Mouse (Mus musculus): ENCODE results near the gene Tff3. TPM values are rescaled to one million over a fixed set of nuclear protein-coding genes. Genes with fewer than 3 reads are reported as not detected.

The Tff3 gene
- polyA plus RNA-seq, 1 experiment from 2014 or later = 3.5 TPM

GRCm38 (mm10) chr17:31117946-31118345, 11.5 kb downstream of the Tff3 start:
- no peak for ATAC-seq (ENCODE audit: low FRiP score)
- H3K27me3 ChIP-seq = no peaks in the 10 kb centered on the region
- no peak overlapping the region for H3K9ac ChIP-seq
- H3K27ac ChIP-seq = no peak overlapping the region
- H3K4me1 ChIP-seq (replicated peaks) = peaks cover 10% of the 10 kb centered on the region
- no peak overlapping the region for H3K4me3 ChIP-seq
- H3K36me3 ChIP-seq = peaks cover 31% of the 10 kb centered on the region
- WGBS = 91% methylated on average over 5 of the region's 5 CpGs
- no peaks in the 10 kb centered on the region for H3K9me3 ChIP-seq
- H3K4me2 ChIP-seq = no peak overlapping the region

GRCm38 (mm10) chr17:31116063-31116462, 13.4 kb downstream of the Tff3 start:
- Histone ChIP-seq H3K27me3 (no peaks in the 10 kb centered on the region), H3K4me1 (replicated peaks) (peaks cover 13% of the 10 kb centered on the region), H3K9me3 (no peaks in the 10 kb centered on the region), H3K36me3 (peaks cover 49% of the 10 kb centered on the region), H3K4me2 (no peak overlapping the region), H3K27ac (no peak overlapping the region), H3K4me3 (no peak overlapping the region), H3K9ac (no peak overlapping the region)
- ATAC-seq (ENCODE audit: low FRiP score) = no peak
- 70% methylated on average over 6 of the region's 6 CpGs for WGBS

- H3K9me3 ChIP-seq = no peaks in the 10 kb centered on the region
- H3K27me3 ChIP-seq = no peaks in the 10 kb centered on the region
- peaks cover 77% of the 10 kb centered on the region for H3K36me3 ChIP-seq
- no peak overlapping the region for H3K4me3 ChIP-seq
- no peak for ATAC-seq (ENCODE audit: low FRiP score)
- WGBS = 27% methylated on average over 9 of the region's 9 CpGs
- peaks cover 13% of the 10 kb centered on the region for H3K4me1 ChIP-seq (replicated peaks)
- H3K4me2 ChIP-seq = no peak overlapping the region
- peak overlapping the region; percentile 31; the same call in 1 of the 2 replicates for H3K27ac ChIP-seq
- H3K9ac ChIP-seq = no peak overlapping the region
These were observed 16.1 kb downstream of the Tff3 start for GRCm38 (mm10) chr17:31113191-31113856.

- no peaks in the 10 kb centered on the region for H3K9me3 ChIP-seq
- H3K4me3 ChIP-seq = no peak overlapping the region
- no peak overlapping the region for H3K27ac ChIP-seq
- no peak for ATAC-seq (ENCODE audit: low FRiP score)
- no peak overlapping the region for H3K4me2 ChIP-seq
- H3K9ac ChIP-seq = no peak overlapping the region
- no peaks in the 10 kb centered on the region for H3K27me3 ChIP-seq
- 95% methylated on average over 15 of the region's 15 CpGs for WGBS
- H3K36me3 ChIP-seq = peaks cover 83% of the 10 kb centered on the region
- H3K4me1 ChIP-seq (replicated peaks) = peaks cover 7% of the 10 kb centered on the region
These were observed 21.1 kb downstream of the Tff3 start for GRCm38 (mm10) chr17:31108388-31108787.

- H3K4me2 ChIP-seq = no peak overlapping the region
- no peak for ATAC-seq (ENCODE audit: low FRiP score)
- H3K36me3 ChIP-seq = peaks cover 56% of the 10 kb centered on the region
- no peak overlapping the region for H3K9ac ChIP-seq
- 89% methylated on average over 8 of the region's 8 CpGs for WGBS
- no peak overlapping the region for H3K4me3 ChIP-seq
- no peaks in the 10 kb centered on the region for H3K4me1 ChIP-seq (replicated peaks)
- no peaks in the 10 kb centered on the region for H3K27me3 ChIP-seq
- H3K9me3 ChIP-seq = no peaks in the 10 kb centered on the region
- no peak overlapping the region for H3K27ac ChIP-seq
These were observed 25.6 kb downstream of the Tff3 start for GRCm38 (mm10) chr17:31103823-31104222.

- WGBS = 90% methylated on average over 8 of the region's 8 CpGs
- H3K27me3 ChIP-seq = no peaks in the 10 kb centered on the region
- no peak overlapping the region for H3K27ac ChIP-seq
- no peaks in the 10 kb centered on the region for H3K9me3 ChIP-seq
- H3K4me1 ChIP-seq (replicated peaks) = no peaks in the 10 kb centered on the region
- H3K4me2 ChIP-seq = no peak overlapping the region
- ATAC-seq (ENCODE audit: low FRiP score) = no peak
- H3K9ac ChIP-seq = no peak overlapping the region
- no peak overlapping the region for H3K4me3 ChIP-seq
- peaks cover 51% of the 10 kb centered on the region for H3K36me3 ChIP-seq
These were observed 26.4 kb downstream of the Tff3 start for GRCm38 (mm10) chr17:31103007-31103570.

- Histone ChIP-seq H3K4me2 (no peak overlapping the region), H3K36me3 (peaks cover 49% of the 10 kb centered on the region), H3K4me3 (no peak overlapping the region), H3K9me3 (no peaks in the 10 kb centered on the region), H3K9ac (no peak overlapping the region), H3K4me1 (replicated peaks) (peaks cover 4% of the 10 kb centered on the region; the same call in 1 of the 2 replicates), H3K27ac (no peak overlapping the region), H3K27me3 (no peaks in the 10 kb centered on the region)
- WGBS = 90% methylated on average over 5 of the region's 5 CpGs
- no peak for ATAC-seq (ENCODE audit: low FRiP score)
These were observed 30.7 kb downstream of the Tff3 start for GRCm38 (mm10) chr17:31098788-31099187.

- H3K36me3 ChIP-seq = peaks cover 54% of the 10 kb centered on the region
- H3K4me1 ChIP-seq (replicated peaks) = peaks cover 8% of the 10 kb centered on the region
- no peaks in the 10 kb centered on the region for H3K27me3 ChIP-seq
- H3K4me2 ChIP-seq = no peak overlapping the region
- no peak overlapping the region for H3K4me3 ChIP-seq
- H3K9ac ChIP-seq = no peak overlapping the region
- ATAC-seq (ENCODE audit: low FRiP score) = no peak
- H3K9me3 ChIP-seq = no peaks in the 10 kb centered on the region
- 96% methylated on average over 2 of the region's 2 CpGs for WGBS
- no peak overlapping the region for H3K27ac ChIP-seq
These were observed 32.6 kb downstream of the Tff3 start for GRCm38 (mm10) chr17:31096893-31097292.

GRCm38 (mm10) chr17:31095570-31095969, 33.9 kb downstream of the Tff3 start:
- H3K9ac ChIP-seq = no peak overlapping the region
- peaks cover 54% of the 10 kb centered on the region for H3K36me3 ChIP-seq

GRCm38 (mm10) chr17:31094781-31095180, 34.7 kb downstream of the Tff3 start:
- no peak overlapping the region for H3K9ac ChIP-seq
- peaks cover 27% of the 10 kb centered on the region for H3K4me1 ChIP-seq (replicated peaks)
- no peak overlapping the region for H3K27ac ChIP-seq
- no peaks in the 10 kb centered on the region for H3K9me3 ChIP-seq
- no peak overlapping the region for H3K4me3 ChIP-seq
- no peak overlapping the region for H3K4me2 ChIP-seq
- peaks cover 48% of the 10 kb centered on the region for H3K36me3 ChIP-seq
- H3K27me3 ChIP-seq = no peaks in the 10 kb centered on the region
- ATAC-seq (ENCODE audit: low FRiP score) = no peak
- 49% methylated on average over 5 of the region's 5 CpGs for WGBS

More at GRCm38 (mm10) chr17:31095570-31095969, 33.9 kb downstream of the Tff3 start:
- ATAC-seq (ENCODE audit: low FRiP score) = no peak
- H3K27me3 ChIP-seq = no peaks in the 10 kb centered on the region
- H3K4me3 ChIP-seq = no peak overlapping the region
- 86% methylated on average over 7 of the region's 7 CpGs for WGBS
- H3K9me3 ChIP-seq = no peaks in the 10 kb centered on the region
- no peak overlapping the region for H3K4me2 ChIP-seq
- H3K4me1 ChIP-seq (replicated peaks) = peaks cover 19% of the 10 kb centered on the region
- no peak overlapping the region for H3K27ac ChIP-seq

GRCm38 (mm10) chr17:31091023-31091735, 38.3 kb downstream of the Tff3 start:
- Histone ChIP-seq H3K9me3 (no peaks in the 10 kb centered on the region), H3K27me3 (no peaks in the 10 kb centered on the region), H3K9ac (peak overlapping the region; percentile 49; the same call in 1 of the 2 replicates), H3K4me3 (no peak overlapping the region), H3K4me1 (replicated peaks) (peaks cover 48% of the 10 kb centered on the region), H3K36me3 (peaks cover 23% of the 10 kb centered on the region), H3K27ac (peak overlapping the region; percentile 46), H3K4me2 (0 out of 2 replicates have a peak overlapping the region, but pooled peaks have one; percentile 1)
- no peak for ATAC-seq (ENCODE audit: low FRiP score)
- 45% methylated on average over 13 of the region's 13 CpGs for WGBS

- peaks cover 10% of the 10 kb centered on the region for H3K36me3 ChIP-seq
- H3K4me1 ChIP-seq (replicated peaks) = peaks cover 48% of the 10 kb centered on the region
- H3K27me3 ChIP-seq = no peaks in the 10 kb centered on the region
- H3K9ac ChIP-seq = no peak overlapping the region
- peak overlapping the region; percentile 46 for H3K27ac ChIP-seq
- no peaks in the 10 kb centered on the region for H3K9me3 ChIP-seq
- no peak overlapping the region for H3K4me3 ChIP-seq
- WGBS = 83% methylated on average over 8 of the region's 8 CpGs
- no peak overlapping the region for H3K4me2 ChIP-seq
- no peak for ATAC-seq (ENCODE audit: low FRiP score)
These were observed 39.6 kb downstream of the Tff3 start for GRCm38 (mm10) chr17:31089848-31090247.
